Mouse (Mus musculus) activated CD4-positive, CD25-positive, alpha-beta regulatory T cell (primary cell): ENCODE results near the gene Olfr1080. TPM values are rescaled to one million over a fixed set of nuclear protein-coding genes. Genes with fewer than 3 reads are reported as not detected.

Experiments
- polyA plus RNA-seq, 2 experiments: library from polyadenylated mRNA; unstranded; fragments of 100-300 nt; shearing (Covaris generic); gene quantifications; one replicate each; pipeline ENCODE4 v1.2.1; 2017

Gene Olfr1080
- not detected for polyA plus RNA-seq

GRCm38 (mm10) chr2:86558135-86558534, at the start of gene Olfr1080:
Gene Olfr1080 (minus strand): TSS chr2:86558235.

GRCm38 (mm10) chr2:86598866-86599265, 40.8 kb upstream of the Olfr1080 start, which contains the start of gene Olfr1082:
Gene Olfr1082 (minus strand): TSS chr2:86598966.

GRCm38 (mm10) chr2:86542380-86542779, 15.7 kb downstream of the Olfr1080 start, which contains the start of gene Olfr1079:
Gene Olfr1079 (minus strand): TSS chr2:86542480.

GRCm38 (mm10) chr2:86508161-86508560, 49.9 kb downstream of the Olfr1080 start, which contains the start of gene Olfr1076:
Gene Olfr1076 (plus strand): TSS chr2:86508461.

Other genes with a start within 250 kb of the Olfr1080 start
- gene Olfr1053, start 243.0 kb downstream of the Olfr1080 start, polyA plus RNA-seq = not detected
- gene Olfr1054, start 222.8 kb downstream of the Olfr1080 start, polyA plus RNA-seq = not detected
- gene Olfr1055, start 208.0 kb downstream of the Olfr1080 start, polyA plus RNA-seq = not detected
- not detected for gene Olfr1056, start 195.8 kb downstream of the Olfr1080 start, polyA plus RNA-seq
- not detected for gene Olfr1057, start 179.8 kb downstream of the Olfr1080 start, polyA plus RNA-seq
- gene Olfr1058, start 169.7 kb downstream of the Olfr1080 start, polyA plus RNA-seq = under 1 TPM in 1 of 2 experiments, not detected in 1; 0.29 TPM
- not detected for gene Olfr1061, start 144.2 kb downstream of the Olfr1080 start, polyA plus RNA-seq
- gene Olfr1062, start 131.5 kb downstream of the Olfr1080 start, polyA plus RNA-seq = not detected
- under 1 TPM in 1 of 2 experiments, not detected in 1; 0.34 TPM for gene Olfr1065, start 107.6 kb downstream of the Olfr1080 start, polyA plus RNA-seq
- not detected for gene Olfr1066, start 102.0 kb downstream of the Olfr1080 start, polyA plus RNA-seq
- gene Olfr228, start 70.8 kb downstream of the Olfr1080 start, polyA plus RNA-seq = not detected
- gene Olfr1076, start 49.8 kb downstream of the Olfr1080 start, polyA plus RNA-seq = not detected
- not detected for gene Olfr1079, start 15.8 kb downstream of the Olfr1080 start, polyA plus RNA-seq
- not detected for gene Olfr1082, start 40.7 kb upstream of the Olfr1080 start, polyA plus RNA-seq
- not detected for gene Olfr1084, start 81.5 kb upstream of the Olfr1080 start, polyA plus RNA-seq
- not detected for gene Olfr1085, start 103.8 kb upstream of the Olfr1080 start, polyA plus RNA-seq
- gene Olfr1086, start 121.9 kb upstream of the Olfr1080 start, polyA plus RNA-seq = not detected
- not detected for gene Olfr1087, start 140.2 kb upstream of the Olfr1080 start, polyA plus RNA-seq
- gene Olfr1089, start 175.5 kb upstream of the Olfr1080 start, polyA plus RNA-seq = not detected
- gene Olfr1090, start 200.8 kb upstream of the Olfr1080 start, polyA plus RNA-seq = under 1 TPM in 1 of 2 experiments, not detected in 1; 0.56 TPM
- not detected for gene Olfr1093, start 224.2 kb upstream of the Olfr1080 start, polyA plus RNA-seq